8 mouse cellular contexts compared by ENCODE assay signal in the genomic region with DNA sequence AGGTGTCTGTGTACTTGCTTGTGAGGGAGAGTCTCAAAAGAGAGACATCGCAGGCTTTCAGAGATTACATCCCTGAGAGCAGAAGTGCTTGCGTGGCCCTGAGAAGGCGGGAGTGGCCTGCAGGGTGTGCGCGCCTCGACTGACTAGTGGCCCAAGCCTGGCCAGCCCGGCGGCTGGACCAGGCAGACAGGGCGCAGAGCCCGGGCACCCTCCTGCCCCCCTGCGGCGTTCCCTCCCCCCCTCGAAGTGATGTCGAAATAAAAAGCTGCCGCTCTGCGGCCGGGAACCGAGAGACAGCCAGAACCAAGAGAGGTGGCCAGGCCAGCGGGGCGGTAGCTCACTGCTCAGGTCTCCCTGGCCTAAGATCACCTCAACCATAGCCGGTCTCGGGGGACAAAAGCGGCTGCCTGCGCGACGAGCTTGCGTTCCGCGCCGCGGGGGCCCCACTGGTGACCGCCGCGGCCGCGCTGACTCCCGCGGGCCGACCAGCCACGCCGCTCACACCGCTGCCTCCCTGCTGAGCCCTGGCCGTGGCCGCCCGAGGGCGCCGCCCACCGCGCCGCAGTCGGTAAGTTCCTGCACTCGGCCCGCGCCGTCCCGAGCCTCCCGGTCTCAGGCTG. TPM values are rescaled to one million over a fixed set of nuclear protein-coding genes. Genes with fewer than 3 reads are reported as not detected.
DNase-seq lines count a peak whose midpoint lies in the region; ATAC-seq and TF ChIP-seq lines count a peak whose summit lies in the region.

TSS of gene Gata2 (plus strand) at position 459 of the 620 bp plus-strand sequence.

- H3K27me3 ChIP-seq in thymus, adult 2 months (ENCODE audit: control insufficient read depth, insufficient read depth, low read length), result peaks cover 14% of the 10 kb centered on the region
- H3K27me3 ChIP-seq in forebrain, embryonic 14.5 days (replicated peaks; ENCODE audit: control insufficient read depth, insufficient read depth, low read length), result peaks cover 98% of the 10 kb centered on the region
- peaks cover 79% of the 10 kb centered on the region for H3K27me3 ChIP-seq in hindbrain, embryonic 16.5 days (replicated peaks; ENCODE audit: control insufficient read depth, insufficient read depth, low read length)
- H3K27me3 ChIP-seq in liver, postnatal 0 days (ENCODE audit: insufficient read depth, low read length), result peaks cover 98% of the 10 kb centered on the region
- peaks cover 84% of the 10 kb centered on the region for H3K27me3 ChIP-seq in small intestine, adult 2 months (ENCODE audit: control insufficient read depth, insufficient read depth, low read length)

- WGBS in thymus, adult 2 months, result 6% methylated on average over 57 of the region's 57 CpGs
- under 1% methylated on average over 57 of the region's 57 CpGs for WGBS in forebrain, embryonic 14.5 days
- WGBS in hindbrain, embryonic 16.5 days, result 1% methylated on average over 46 of the region's 57 CpGs
- 11% methylated on average over 47 of the region's 57 CpGs for WGBS in liver, postnatal 0 days (ENCODE audit: insufficient replicate concordance)
- 2% methylated on average over 57 of the region's 57 CpGs for WGBS in small intestine, adult 2 months

- TF ChIP-seq EP300 in liver, postnatal 0 days (IDR thresholded peaks at IDR 0.05; ENCODE audit: low read depth), result no peak

- H3K4me2 ChIP-seq in forebrain, embryonic 14.5 days (ENCODE audit: low read length), result peak within 1 kb of the TSS; percentile 46
- peak within 1 kb of the TSS; percentile 54 for H3K4me2 ChIP-seq in hindbrain, embryonic 16.5 days (ENCODE audit: low read length)
- H3K4me2 ChIP-seq in liver, postnatal 0 days (ENCODE audit: low read depth, low read length), result peak within 1 kb of the TSS; percentile 73

- TF ChIP-seq CTCF in thymus, adult 2 months (IDR thresholded peaks at IDR 0.05; ENCODE audit: borderline replicate concordance, control insufficient read depth, extremely low read depth, insufficient read depth, low read length, poor library complexity), result no peak
- peak; percentile 13; the same call in 1 of the 2 replicates for TF ChIP-seq CTCF in liver, postnatal 0 days (IDR thresholded peaks at IDR 0.05; ENCODE audit: low read depth)
- no peak for TF ChIP-seq CTCF in small intestine, adult 2 months (IDR thresholded peaks at IDR 0.05; ENCODE audit: extremely low read depth, insufficient read length, insufficient replicate concordance, low read depth, low read length)

- TF ChIP-seq POLR2A in thymus, adult 2 months (IDR thresholded peaks at IDR 0.05; ENCODE audit: control insufficient read depth, extremely low read depth, insufficient read depth, low read length, poor library complexity), result no peak
- TF ChIP-seq POLR2A in small intestine, adult 2 months (IDR thresholded peaks at IDR 0.05; ENCODE audit: low read depth, low read length), result no peak

- H3K27ac ChIP-seq in thymus, adult 2 months (ENCODE audit: control insufficient read depth, insufficient read depth, low read length), result no peak within 1 kb of the TSS
- no peak within 1 kb of the TSS for H3K27ac ChIP-seq in forebrain, embryonic 14.5 days (ENCODE audit: low read depth, low read length)
- H3K27ac ChIP-seq in hindbrain, embryonic 16.5 days (ENCODE audit: low read depth, low read length), result no peak within 1 kb of the TSS
- H3K27ac ChIP-seq in liver, postnatal 0 days (ENCODE audit: low read depth), result no peak within 1 kb of the TSS
- no peak within 1 kb of the TSS for H3K27ac ChIP-seq in small intestine, adult 2 months (ENCODE audit: insufficient read depth, low read depth, low read length)

- peak; percentile 32 for DNase-seq in thymus, postnatal 4 days
- DNase-seq in thymus, adult 2 months, result no peak
- DNase-seq in forebrain, embryonic 14.5 days (ENCODE audit: low spot score), result no peak
- peak; percentile 48 for DNase-seq in liver, postnatal 0 days
- DNase-seq in left cerebral cortex, adult 18-20 months (ENCODE audit: low spot score in 2 of 2), result no peak
- DNase-seq in left cerebral cortex, postnatal 14 days (ENCODE audit: low spot score in 2 of 2), result no peak

- H3K9me3 ChIP-seq in forebrain, embryonic 14.5 days (replicated peaks; ENCODE audit: control insufficient read depth, low read length), result no peaks in the 10 kb centered on the region
- H3K9me3 ChIP-seq in hindbrain, embryonic 16.5 days (ENCODE audit: control insufficient read depth, low read length), result no peaks in the 10 kb centered on the region
- H3K9me3 ChIP-seq in liver, postnatal 0 days (ENCODE audit: low read length), result no peaks in the 10 kb centered on the region

- intact Hi-C loops in left cerebral cortex, postnatal 14 days (cut with DNase I), result no loop called here

- no peaks in the 10 kb centered on the region for H3K36me3 ChIP-seq in thymus, adult 2 months (ENCODE audit: control insufficient read depth, insufficient read depth, low read length)
- H3K36me3 ChIP-seq in forebrain, embryonic 14.5 days (ENCODE audit: control insufficient read depth, insufficient read depth, low read length), result no peaks in the 10 kb centered on the region
- H3K36me3 ChIP-seq in hindbrain, embryonic 16.5 days (ENCODE audit: control insufficient read depth, insufficient read depth, low read length), result no peaks in the 10 kb centered on the region
- no peaks in the 10 kb centered on the region for H3K36me3 ChIP-seq in liver, postnatal 0 days (replicated peaks; ENCODE audit: insufficient read depth, low read length)
- H3K36me3 ChIP-seq in small intestine, adult 2 months (ENCODE audit: control insufficient read depth, insufficient read depth, low read length), result no peaks in the 10 kb centered on the region

- no peak within 1 kb of the TSS for H3K4me3 ChIP-seq in thymus, adult 2 months (ENCODE audit: control insufficient read depth, insufficient read depth, low read length)
- H3K4me3 ChIP-seq in forebrain, embryonic 14.5 days (ENCODE audit: low read depth, low read length), result peak within 1 kb of the TSS; percentile 26
- H3K4me3 ChIP-seq in hindbrain, embryonic 16.5 days (ENCODE audit: low read length), result peak within 1 kb of the TSS; percentile 36
- peak within 1 kb of the TSS; percentile 45 for H3K4me3 ChIP-seq in liver, postnatal 0 days (ENCODE audit: low read depth, low read length)
- H3K4me3 ChIP-seq in small intestine, adult 2 months (ENCODE audit: low read depth, low read length), result peak within 1 kb of the TSS; percentile 44

- 0 out of 2 replicates have a peak within 1 kb of the TSS, but pooled peaks have one; percentile 25 for H3K9ac ChIP-seq in forebrain, embryonic 14.5 days (ENCODE audit: low read length)
- peak within 1 kb of the TSS; percentile 51 for H3K9ac ChIP-seq in hindbrain, embryonic 16.5 days (ENCODE audit: low read depth, low read length)
- no peak within 1 kb of the TSS for H3K9ac ChIP-seq in liver, postnatal 0 days (replicated peaks)

- H3K4me1 ChIP-seq in thymus, adult 2 months (replicated peaks; ENCODE audit: control insufficient read depth, insufficient read depth, low read length), result no peaks in the 10 kb centered on the region; the same call in 1 of the 2 replicates
- peaks cover 15% of the 10 kb centered on the region for H3K4me1 ChIP-seq in forebrain, embryonic 14.5 days (ENCODE audit: control insufficient read depth, insufficient read depth, low read length)
- peaks cover 33% of the 10 kb centered on the region for H3K4me1 ChIP-seq in hindbrain, embryonic 16.5 days (ENCODE audit: control insufficient read depth, insufficient read depth, low read depth, low read length)
- peaks cover 31% of the 10 kb centered on the region for H3K4me1 ChIP-seq in liver, postnatal 0 days (ENCODE audit: insufficient read depth)
- peaks cover 17% of the 10 kb centered on the region; the same call in 1 of the 2 replicates for H3K4me1 ChIP-seq in small intestine, adult 2 months (ENCODE audit: control insufficient read depth, insufficient read depth, insufficient read length, low read length)

- no peak for ATAC-seq in forebrain, embryonic 14.5 days
- no peak for ATAC-seq in hindbrain, embryonic 16.5 days
- ATAC-seq in liver, postnatal 0 days, result peak; percentile 40; the same call in 1 of the 2 replicates

RNA-seq across cellular contexts. Expression of gene Gata2, which starts in this region (rescaled TPM):
- polyA plus RNA-seq in thymus, adult 2 months (2012; rRNA removed), result 2.1 and 3.0 TPM in 2 replicates
- polyA plus RNA-seq in forebrain, embryonic 14.5 days (2014; fragmentation: Nextera tagmentation; extraction: Ambion mirVana), result 1.5 and 1.6 TPM in 2 replicates
- polyA plus RNA-seq in hindbrain, embryonic 16.5 days (2015; fragmentation: Nextera tagmentation; extraction: Ambion mirVana), result 14.1 and 18.0 TPM in 2 replicates
- polyA plus RNA-seq in liver, postnatal 0 days (2015; fragmentation: Nextera tagmentation; extraction: Ambion mirVana), result 4.1 and 4.4 TPM in 2 replicates
- polyA plus RNA-seq in small intestine, adult 2 months (2012; rRNA removed), result 5.0 and 5.6 TPM in 2 replicates
- total RNA-seq in left cerebral cortex, adult 18-20 months (2021), result 1 to 10 TPM; 6.1 to 6.8 TPM
- total RNA-seq in left cerebral cortex, postnatal 14 days (2021), result 1 to 10 TPM; 4.9 to 6.2 TPM

Comparison
In these comparisons a context has a peak if more than half of its experiments do, and no peak if none do; other contexts are left out.
1. DNase-seq: peak in thymus, postnatal 4 days (single experiment) and liver, postnatal 0 days (single experiment); none in thymus, adult 2 months (single experiment), forebrain, embryonic 14.5 days (single experiment), left cerebral cortex, adult 18-20 months (0 of 2) and left cerebral cortex, postnatal 14 days (0 of 2).
2. Peak in every context shown above with its lines, with median percentiles within 50 percentile points of each other: H3K4me2 ChIP-seq.